Mouse (Mus musculus): ENCODE measurements around the gene Galnt16. TPM values are rescaled to one million over a fixed set of nuclear protein-coding genes. Genes with fewer than 3 reads are reported as not detected.

Gene Galnt16
- total and polyA plus RNA-seq, 3 experiments: 0.08 TPM; not detected in 2

DNA sequence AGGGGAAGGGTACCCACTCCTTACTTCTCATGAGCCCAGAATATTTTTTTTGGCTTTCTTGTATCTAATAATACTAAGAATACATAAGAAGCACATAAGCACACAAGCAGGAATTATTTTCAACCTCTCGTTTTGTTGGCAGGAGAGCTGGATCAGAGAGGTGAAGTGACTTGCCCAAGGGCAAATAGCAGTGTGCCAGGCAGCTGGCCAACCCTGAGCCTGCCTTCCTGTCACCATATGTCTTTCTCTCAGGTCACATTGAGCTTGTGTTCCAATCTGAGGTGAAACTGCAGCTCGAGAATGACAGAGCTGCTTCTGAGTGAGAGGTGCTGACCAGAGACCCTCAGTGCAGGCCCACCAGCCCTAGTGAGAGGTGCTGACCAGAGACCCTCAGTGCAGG lies 15.8 kb downstream of the Galnt16 start:
- TF ChIP-seq HCFC1 (IDR thresholded peaks at IDR 0.05; ENCODE audit: low read depth, low read length) (no peak), CHD1 (IDR thresholded peaks at IDR 0.05; ENCODE audit: low read depth, low read length) (no peak)
- no peaks in the 10 kb centered on the region for H3K79me2 ChIP-seq (ENCODE audit: control insufficient read depth, insufficient read depth, low read length, poor library complexity)
- no peaks in the 10 kb centered on the region for H3K9me3 ChIP-seq (replicated peaks; ENCODE audit: insufficient read depth, low read length)
- H3K4me1 ChIP-seq (ENCODE audit: control insufficient read depth in 1 of 2, insufficient read depth in 2 of 2, low read length in 2 of 2): no peaks in the 10 kb centered on the region
- no peak overlapping the region for H3K9ac ChIP-seq (ENCODE audit: control insufficient read depth, low read depth, low read length, poor library complexity, severe bottlenecking)
- no peak for DNase-seq (ENCODE audit: low read depth, low spot score)
- H3K4me3 ChIP-seq (ENCODE audit: control insufficient read depth in 1 of 2, insufficient read depth in 1 of 2, low read depth in 2 of 2, low read length in 2 of 2): no peak overlapping the region
- no peak overlapping the region for H3K27ac ChIP-seq (ENCODE audit: control insufficient read depth, low read depth, low read length)
- peaks cover 0 to 2% of the 10 kb centered on the region in 2 experiments for H3K27me3 ChIP-seq (ENCODE audit: control insufficient read depth in 1 of 2, insufficient read depth in 2 of 2, low read length in 2 of 2)
- no peaks in the 10 kb centered on the region for H3K36me3 ChIP-seq (ENCODE audit: control insufficient read depth in 1 of 2, insufficient read depth in 2 of 2, low read length in 2 of 2)

DNA sequence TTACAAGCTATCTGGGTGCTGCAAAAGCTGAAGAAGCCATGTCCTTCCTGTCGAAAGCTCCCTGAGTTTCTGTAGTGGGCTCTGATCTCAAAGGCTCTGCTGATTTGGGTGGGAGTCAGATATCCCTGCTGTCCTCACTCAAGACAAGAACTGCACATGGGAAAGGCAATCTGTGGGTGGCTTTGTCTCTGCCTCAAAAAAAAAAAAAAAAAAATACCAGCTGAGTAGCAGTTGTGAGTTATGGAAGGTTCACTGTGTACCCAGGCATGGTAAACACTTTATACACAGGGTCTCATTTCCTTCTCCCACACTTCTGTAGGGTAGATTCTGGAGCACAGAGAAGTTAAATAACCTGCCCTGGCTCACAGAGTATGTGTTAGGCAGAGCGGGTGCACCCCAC lies 19.2 kb downstream of the Galnt16 start:
- H3K36me3 ChIP-seq (ENCODE audit: control insufficient read depth in 1 of 2, insufficient read depth in 2 of 2, low read length in 2 of 2): no peaks in the 10 kb centered on the region
- H3K9me3 ChIP-seq (replicated peaks; ENCODE audit: insufficient read depth, low read length): no peaks in the 10 kb centered on the region
- H3K4me3 ChIP-seq (ENCODE audit: control insufficient read depth in 1 of 2, insufficient read depth in 1 of 2, low read depth in 2 of 2, low read length in 2 of 2): no peak overlapping the region
- TF ChIP-seq NELFE (IDR thresholded peaks at IDR 0.05; ENCODE audit: low read depth, low read length) (no peak), BHLHE40 (IDR thresholded peaks at IDR 0.05; ENCODE audit: borderline replicate concordance, low read depth, low read length) (no peak), CHD1 (IDR thresholded peaks at IDR 0.05; ENCODE audit: low read depth, low read length) (no peak), MAZ (IDR thresholded peaks at IDR 0.05; ENCODE audit: low read depth, low read length) (no peak), MXI1 (IDR thresholded peaks at IDR 0.05; ENCODE audit: low read depth, low read length) (no peak), E2F4 (IDR thresholded peaks at IDR 0.05; ENCODE audit: borderline replicate concordance, low read depth, low read length) (no peak), GATA1 (IDR thresholded peaks at IDR 0.05; ENCODE audit: low read depth, low read length) (no peak), USF1 (IDR thresholded peaks at IDR 0.05; ENCODE audit: low read depth, low read length) (no peak), MAFK (IDR thresholded peaks at IDR 0.05; ENCODE audit: borderline replicate concordance, low read depth, low read length) (no peak), SMC3 (IDR thresholded peaks at IDR 0.05; ENCODE audit: low read depth, low read length) (no peak), ZMIZ1 (IDR thresholded peaks at IDR 0.05; ENCODE audit: low read depth, low read length) (no peak), ZC3H11A (IDR thresholded peaks at IDR 0.05; ENCODE audit: low read depth, low read length) (no peak), TCF12 (IDR thresholded peaks at IDR 0.05; ENCODE audit: low read depth, low read length) (no peak), USF2 (IDR thresholded peaks at IDR 0.05; ENCODE audit: borderline replicate concordance in 1 of 2, insufficient read depth in 1 of 2, low read depth in 1 of 2, low read length in 2 of 2) (no peak)
- no peaks in the 10 kb centered on the region for H3K4me1 ChIP-seq (ENCODE audit: control insufficient read depth in 1 of 2, insufficient read depth in 2 of 2, low read length in 2 of 2)
- H3K9ac ChIP-seq (ENCODE audit: control insufficient read depth, low read depth, low read length, poor library complexity, severe bottlenecking): no peak overlapping the region
- no peak overlapping the region for H3K27ac ChIP-seq (ENCODE audit: control insufficient read depth, low read depth, low read length)
- DNase-seq (ENCODE audit: low read depth, low spot score): no peak
- no peaks in the 10 kb centered on the region for H3K79me2 ChIP-seq (ENCODE audit: control insufficient read depth, insufficient read depth, low read length, poor library complexity)
- H3K27me3 ChIP-seq (ENCODE audit: control insufficient read depth in 1 of 2, insufficient read depth in 2 of 2, low read length in 2 of 2): no peaks in the 10 kb centered on the region; a peak in 3 of 4 replicates

DNA sequence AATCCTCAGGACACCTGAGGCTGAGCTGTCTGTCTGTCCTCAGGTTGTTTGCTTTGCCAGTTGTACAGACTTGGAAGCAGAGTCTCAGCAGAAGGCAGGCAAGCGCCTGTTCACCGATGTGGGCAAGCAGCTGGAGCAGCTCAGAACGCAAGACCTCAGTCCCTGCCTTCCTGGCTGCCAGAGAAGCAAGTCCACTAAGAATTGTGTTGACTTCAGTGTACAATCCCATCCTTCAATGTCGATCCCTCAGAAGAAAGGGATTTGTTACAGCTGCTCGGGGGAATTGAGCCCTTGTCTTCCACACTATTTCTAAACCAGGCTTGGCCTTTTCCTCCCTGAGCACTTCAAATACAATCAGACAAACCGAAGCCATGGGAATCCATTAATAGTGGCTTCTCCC lies 20.2 kb downstream of the Galnt16 start:
- Histone ChIP-seq H3K27me3 (ENCODE audit: control insufficient read depth in 1 of 2, insufficient read depth in 2 of 2, low read length in 2 of 2) (no peaks in the 10 kb centered on the region; a peak in 3 of 4 replicates), H3K79me2 (ENCODE audit: control insufficient read depth, insufficient read depth, low read length, poor library complexity) (no peaks in the 10 kb centered on the region), H3K4me1 (ENCODE audit: control insufficient read depth in 1 of 2, insufficient read depth in 2 of 2, low read length in 2 of 2) (no peaks in the 10 kb centered on the region), H3K9ac (ENCODE audit: control insufficient read depth, low read depth, low read length, poor library complexity, severe bottlenecking) (no peak overlapping the region), H3K9me3 (replicated peaks; ENCODE audit: insufficient read depth, low read length) (no peaks in the 10 kb centered on the region), H3K4me3 (ENCODE audit: control insufficient read depth in 1 of 2, insufficient read depth in 1 of 2, low read depth in 2 of 2, low read length in 2 of 2) (no peak overlapping the region), H3K36me3 (ENCODE audit: control insufficient read depth in 1 of 2, insufficient read depth in 2 of 2, low read length in 2 of 2) (no peaks in the 10 kb centered on the region), H3K27ac (ENCODE audit: control insufficient read depth, low read depth, low read length) (no peak overlapping the region)
- TF ChIP-seq CTCF (IDR thresholded peaks at IDR 0.05 in 2 of 3, conservative IDR thresholded peaks at IDR 0.05 in 1 of 3; ENCODE audit: control insufficient read depth in 1 of 3, insufficient read depth in 1 of 3, low read depth in 2 of 3, low read length in 3 of 3, poor library complexity in 1 of 3, severe bottlenecking in 1 of 3) (no peak), EP300 (IDR thresholded peaks at IDR 0.05; ENCODE audit: low read depth in 1 of 2, low read length in 2 of 2) (no peak), BHLHE40 (IDR thresholded peaks at IDR 0.05; ENCODE audit: borderline replicate concordance, low read depth, low read length) (no peak), RAD21 (IDR thresholded peaks at IDR 0.05; ENCODE audit: low read depth, low read length) (no peak), POLR2AphosphoS2 (IDR thresholded peaks at IDR 0.05; ENCODE audit: low read length) (no peak), CHD1 (IDR thresholded peaks at IDR 0.05; ENCODE audit: low read depth, low read length) (no peak), UBTF (IDR thresholded peaks at IDR 0.05; ENCODE audit: borderline replicate concordance, insufficient read depth, low read depth, low read length) (no peak), POLR2AphosphoS5 (IDR thresholded peaks at IDR 0.05; ENCODE audit: borderline replicate concordance, low read depth, low read length) (no peak), MAX (IDR thresholded peaks at IDR 0.05; ENCODE audit: low read length) (no peak), SIN3A (IDR thresholded peaks at IDR 0.05; ENCODE audit: low read length) (no peak), MAFK (IDR thresholded peaks at IDR 0.05; ENCODE audit: borderline replicate concordance, low read depth, low read length) (no peak), SMC3 (IDR thresholded peaks at IDR 0.05; ENCODE audit: low read depth, low read length) (no peak), ETS1 (IDR thresholded peaks at IDR 0.05; ENCODE audit: low read depth, low read length) (no peak), NELFE (IDR thresholded peaks at IDR 0.05; ENCODE audit: low read depth, low read length) (no peak)
- no peak for DNase-seq (ENCODE audit: low read depth, low spot score)
